Mouse (Mus musculus) heart, postnatal 0 days (tissue): ENCODE measurements around the gene Hypk. TPM values are rescaled to one million over a fixed set of nuclear protein-coding genes. Genes with fewer than 3 reads are reported as not detected.

Experiments used
- ATAC-seq: fragments of 200-750 bp; cut with Nextera tagmentation; 2 replicates; pipeline ENCODE4 v1.8.0; 2017; ENCODE audit warnings: low read depth, moderate number of reproducible peaks, moderate library complexity; ENCODE audit not compliant: insufficient read depth
- DNase-seq: peaks from one replicate; pipeline ENCODE4 v3.0.0-alpha.2; 2016; ENCODE audit warnings: low spot score
- H3K27ac ChIP-seq: fragments of 300-500 bp; sonication (generic); 2 replicates; pipeline ENCODE4 v1.5.1; 2014; ENCODE audit warnings: low read depth, mild to moderate bottlenecking
- H3K27me3 ChIP-seq: fragments of 300-500 bp; sonication (generic); 2 replicates; pipeline ENCODE4 v1.6.1; 2014; ENCODE audit warnings: low read length, mixed read lengths; ENCODE audit not compliant: control insufficient read depth, insufficient read depth
- H3K36me3 ChIP-seq: fragments of 300-500 bp; sonication (generic); replicated peaks from 2 replicates; pipeline ENCODE4 v1.6.1; 2014; ENCODE audit warnings: low read length, mixed read lengths; ENCODE audit not compliant: control insufficient read depth, insufficient read depth
- H3K4me1 ChIP-seq: fragments of 300-500 bp; sonication (generic); 2 replicates; pipeline ENCODE4 v1.6.1; 2014; ENCODE audit warnings: antibody characterized with exemption; ENCODE audit not compliant: control insufficient read depth, insufficient read depth
- H3K4me2 ChIP-seq: fragments of 300-500 bp; sonication (generic); 2 replicates; pipeline ENCODE4 v1.6.1; 2014; ENCODE audit warnings: low read depth, mild to moderate bottlenecking, low read length, moderate library complexity
- H3K4me3 ChIP-seq: fragments of 300-500 bp; sonication (generic); 2 replicates; pipeline ENCODE4 v1.5.1; 2014; ENCODE audit warnings: low read depth, low read length
- H3K9ac ChIP-seq: fragments of 300-500 bp; sonication (generic); replicated peaks from 2 replicates; pipeline ENCODE4 v1.6.1; 2014; ENCODE audit warnings: low read depth, low read length, mixed read lengths
- H3K9me3 ChIP-seq: fragments of 300-500 bp; sonication (generic); replicated peaks from 2 replicates; pipeline ENCODE4 v1.6.1; 2016; ENCODE audit warnings: low read length; ENCODE audit not compliant: control insufficient read depth
- CTCF ChIP-seq: IDR thresholded peaks from 2 replicates; pipeline ENCODE4 v1.5.1; 2016; ENCODE audit warnings: antibody characterized with exemption, control low read depth, low read depth
- EP300 ChIP-seq: IDR thresholded peaks from 2 replicates; pipeline ENCODE4 v1.6.1; 2016; ENCODE audit warnings: antibody characterized with exemption, low read depth
- WGBS: fragments of 180-500 bp; shearing (Covaris S2); extraction: QIAGEN DNeasy Blood & Tissue Kit; methylation state at CpG from one replicate; pipeline ENCODE4 v1.1.7; 2014; 5-methylcytosine and 5-hydroxymethylcytosine counted together
- polyA plus RNA-seq: library from polyadenylated mRNA; unstranded; fragments of >200 nt; fragmentation: Nextera tagmentation; extraction: Ambion mirVana; gene quantifications from 2 replicates; pipeline ENCODE4 v1.2.1, GENCODE M21; 2015
- total RNA-seq: library from RNA; depleted of rRNA; stranded (reverse); fragments of >200 nt; gene quantifications from 2 replicates; pipeline ENCODE4 v1.2.3, GENCODE M21; 2014; ENCODE audit warnings: low replicate concordance

The Hypk gene
- total and polyA plus RNA-seq, 2 experiments from 2014 or later = 4.1 to 105 TPM

GRCm38 (mm10) chr2:121447006-121447405, 6.1 kb upstream of the Hypk start:
- no peaks in the 10 kb centered on the region for H3K9me3 ChIP-seq
- no peak overlapping the region for H3K4me2 ChIP-seq
- no peaks in the 10 kb centered on the region for H3K27me3 ChIP-seq
- H3K4me1 ChIP-seq = peaks cover 26% of the 10 kb centered on the region
- peaks cover 4% of the 10 kb centered on the region; the same call in 1 of the 2 replicates for H3K36me3 ChIP-seq
- ATAC-seq = no peak
- no peak overlapping the region for H3K9ac ChIP-seq
- no peak overlapping the region for H3K4me3 ChIP-seq
- H3K27ac ChIP-seq = no peak overlapping the region
- WGBS = 86% methylated on average over 3 of the region's 3 CpGs
- TF ChIP-seq CTCF = no peak
- DNase-seq = no peak

- 14% methylated on average over 9 of the region's 9 CpGs for WGBS
- Histone ChIP-seq H3K27me3 (no peaks in the 10 kb centered on the region), H3K4me1 (peaks cover 26% of the 10 kb centered on the region; the same call in 1 of the 2 replicates), H3K27ac (peak overlapping the region; percentile 99), H3K4me2 (peak overlapping the region; percentile 86), H3K36me3 (peaks cover 15% of the 10 kb centered on the region), H3K4me3 (peak overlapping the region; percentile 99), H3K9ac (peak overlapping the region; percentile 64), H3K9me3 (no peaks in the 10 kb centered on the region)
- peak; percentile 60 for DNase-seq
- peak; percentile 24; the same call in 1 of the 2 replicates for TF ChIP-seq CTCF
- no peak for TF ChIP-seq EP300
- no peak for ATAC-seq
These were observed 5.0 kb upstream of the Hypk start for GRCm38 (mm10) chr2:121448136-121448535.

- Histone ChIP-seq H3K27me3 (no peaks in the 10 kb centered on the region), H3K9me3 (no peaks in the 10 kb centered on the region), H3K27ac (peak within 1 kb of the TSS; percentile 99), H3K9ac (peak within 1 kb of the TSS; percentile 98), H3K36me3 (peaks cover 17% of the 10 kb centered on the region), H3K4me1 (peaks cover 31% of the 10 kb centered on the region), H3K4me3 (peak within 1 kb of the TSS; percentile 99), H3K4me2 (peak within 1 kb of the TSS; percentile 90)
- TF ChIP-seq CTCF = no peak
- TF ChIP-seq EP300 = peak; percentile 67
- under 1% methylated on average over 71 of the region's 74 CpGs for WGBS
- ATAC-seq (peak; percentile 96), DNase-seq (peak; percentile 99)
These were observed 4.2 kb upstream of the Hypk start, which contains the start of gene Serf2 for GRCm38 (mm10) chr2:121448739-121449535. TSS of gene Serf2 (plus strand) at chr2:121449195.

GRCm38 (mm10) chr2:121449545-121450011, 3.5 kb upstream of the Hypk start:
- ATAC-seq (peak; percentile 6), DNase-seq (no peak)
- Histone ChIP-seq H3K9ac (peak overlapping the region; percentile 98), H3K27ac (peak overlapping the region; percentile 99), H3K36me3 (peaks cover 17% of the 10 kb centered on the region), H3K4me2 (peak overlapping the region; percentile 90), H3K9me3 (no peaks in the 10 kb centered on the region), H3K4me1 (peaks cover 34% of the 10 kb centered on the region), H3K4me3 (peak overlapping the region; percentile 99), H3K27me3 (no peaks in the 10 kb centered on the region)
- under 1% methylated on average over 50 of the region's 54 CpGs for WGBS
- TF ChIP-seq CTCF (no peak), EP300 (0 out of 2 replicates have a peak, but pooled peaks have one; percentile 8)

GRCm38 (mm10) chr2:121450093-121450492, 3.0 kb upstream of the Hypk start:
- no peak; the same call in 1 of the 2 replicates for TF ChIP-seq CTCF
- TF ChIP-seq EP300 = no peak
- Histone ChIP-seq H3K4me1 (peaks cover 34% of the 10 kb centered on the region), H3K36me3 (peaks cover 19% of the 10 kb centered on the region), H3K9ac (peak overlapping the region; percentile 98), H3K27me3 (no peaks in the 10 kb centered on the region), H3K4me2 (peak overlapping the region; percentile 90), H3K4me3 (peak overlapping the region; percentile 99), H3K9me3 (no peaks in the 10 kb centered on the region), H3K27ac (peak overlapping the region; percentile 99)
- no peak for ATAC-seq
- DNase-seq = peak; percentile 54
- WGBS = 0% methylated on average over 7 of the region's 7 CpGs
